Mouse (Mus musculus) liver, adult 2 months (tissue): ENCODE results near the gene Cpxm2. TPM values are rescaled to one million over a fixed set of nuclear protein-coding genes. Genes with fewer than 3 reads are reported as not detected.

Experiments
- DNase-seq: peaks from one replicate; pipeline ENCODE4 v3.0.0-alpha.2; 2011; ENCODE audit warnings: low read depth, low spot score; ENCODE audit errors: extremely low read depth
- H3K27ac ChIP-seq: fragments of 200-500 bp; replicated peaks from 2 replicates; pipeline ENCODE4 v1.5.1; 2012; ENCODE audit warnings: low read depth, mild to moderate bottlenecking, control low read depth, inconsistent platforms, low read length; ENCODE audit not compliant: insufficient read depth
- H3K27me3 ChIP-seq: fragments of 200-500 bp; 2 replicates; pipeline ENCODE4 v1.6.1; 2012; ENCODE audit warnings: mild to moderate bottlenecking, moderate library complexity, low read length, inconsistent platforms; ENCODE audit not compliant: control insufficient read depth, insufficient read depth
- H3K36me3 ChIP-seq: fragments of 200-500 bp; 2 replicates; pipeline ENCODE4 v1.6.1; 2012; ENCODE audit warnings: low read length, inconsistent platforms; ENCODE audit not compliant: control insufficient read depth, insufficient read depth
- H3K4me1 ChIP-seq: fragments of 200-500 bp; 2 replicates; pipeline ENCODE4 v1.6.1; 2011; ENCODE audit warnings: low read length; ENCODE audit not compliant: control insufficient read depth, insufficient read depth
- H3K4me3 ChIP-seq: fragments of 200-500 bp; 2 replicates; pipeline ENCODE4 v1.5.1; 2011; ENCODE audit warnings: low read depth, mild to moderate bottlenecking, control low read depth, low read length, moderate library complexity; ENCODE audit not compliant: insufficient read depth
- H3K79me2 ChIP-seq: fragments of 200-500 bp; 2 replicates; pipeline ENCODE4 v1.6.1; 2012; ENCODE audit warnings: inconsistent platforms, mild to moderate bottlenecking, low read length, moderate library complexity; ENCODE audit not compliant: control insufficient read depth, insufficient read depth
- H3K9ac ChIP-seq: fragments of 200-500 bp; 2 replicates; pipeline ENCODE4 v1.6.1; 2012; ENCODE audit warnings: low read depth, mild to moderate bottlenecking, control low read depth, inconsistent platforms, low read length
- CTCF ChIP-seq: fragments of 200-500 bp; IDR thresholded peaks from 2 replicates; pipeline ENCODE4 v1.5.1; 2011; ENCODE audit warnings: low read depth, low read length, control low read depth
- POLR2A ChIP-seq: fragments of 200-500 bp; IDR thresholded peaks from 2 replicates; pipeline ENCODE4 v1.6.1; 2011; ENCODE audit warnings: low read length, control low read depth; ENCODE audit not compliant: insufficient read depth; ENCODE audit errors: extremely low read depth
- WGBS: fragments of 180-500 bp; shearing (Covaris S2); methylation state at CpG from one replicate; pipeline ENCODE4 v1.1.7; 2018; 5-methylcytosine and 5-hydroxymethylcytosine counted together
- polyA plus RNA-seq: library from polyadenylated mRNA; depleted of rRNA; stranded (reverse); fragments of >200 nt; gene quantifications from 2 replicates; pipeline ENCODE4 v1.2.3, GENCODE M21; 2012
- total RNA-seq: library from RNA; depleted of rRNA; stranded (reverse); fragments of >200 nt; gene quantifications from 2 replicates; pipeline ENCODE4 v1.2.3, GENCODE M21; 2014

The Cpxm2 gene
- total and polyA plus RNA-seq, 2 experiments, result 0.21 to 0.74 TPM

DNA sequence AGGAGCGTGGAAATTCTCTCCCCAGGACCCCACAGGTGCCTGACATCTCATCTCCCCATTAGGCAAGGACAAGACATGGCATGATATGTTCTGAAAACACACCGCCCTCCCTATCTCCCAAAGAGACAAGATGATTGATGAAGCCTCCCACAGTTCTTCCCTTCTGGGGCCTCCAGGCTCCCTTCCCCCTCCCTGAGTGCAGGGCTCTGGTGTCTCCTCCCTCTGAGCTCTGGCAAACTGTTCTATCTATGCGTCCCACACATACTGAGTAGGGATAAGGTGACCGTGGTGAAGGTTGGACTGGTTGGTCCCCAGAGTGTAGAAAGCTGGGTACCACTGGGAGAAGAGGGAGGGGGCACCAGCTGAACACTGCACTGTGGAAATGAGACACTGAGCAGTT lies 56.1 kb downstream of the Cpxm2 start:
- no peaks in the 10 kb centered on the region for H3K79me2 ChIP-seq
- no peak overlapping the region for H3K9ac ChIP-seq
- H3K4me1 ChIP-seq, result no peaks in the 10 kb centered on the region
- H3K27me3 ChIP-seq, result no peaks in the 10 kb centered on the region
- TF ChIP-seq CTCF (no peak), POLR2A (no peak)
- H3K4me3 ChIP-seq, result no peak overlapping the region
- 62% methylated on average over 4 of the region's 4 CpGs for WGBS
- DNase-seq, result no peak
- no peak overlapping the region for H3K27ac ChIP-seq
- no peaks in the 10 kb centered on the region for H3K36me3 ChIP-seq

DNA sequence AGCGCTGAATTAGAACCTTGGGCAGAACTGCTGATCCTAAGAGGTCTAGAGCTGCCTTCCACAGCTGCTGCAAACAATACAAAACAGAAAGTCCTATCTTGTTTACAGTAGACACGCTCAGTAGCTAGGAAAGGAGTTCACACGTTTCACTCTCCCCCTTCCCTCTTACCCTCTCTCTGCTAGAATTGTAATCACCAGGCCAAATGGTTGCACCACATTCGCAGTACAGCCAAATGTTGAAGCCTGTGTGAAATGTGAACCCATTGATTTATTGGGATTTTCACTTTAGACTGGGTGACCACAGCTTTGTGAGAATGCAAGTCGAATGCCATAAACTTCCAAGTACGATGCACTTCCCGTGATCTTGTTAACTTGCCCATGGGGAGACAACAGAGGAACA lies 59.9 kb downstream of the Cpxm2 start:
- Histone ChIP-seq H3K27ac (no peak overlapping the region), H3K79me2 (no peaks in the 10 kb centered on the region), H3K27me3 (no peaks in the 10 kb centered on the region), H3K9ac (no peak overlapping the region), H3K36me3 (no peaks in the 10 kb centered on the region), H3K4me3 (no peak overlapping the region), H3K4me1 (no peaks in the 10 kb centered on the region)
- 67% methylated on average over 7 of the region's 7 CpGs for WGBS
- TF ChIP-seq CTCF, result no peak
- no peak for TF ChIP-seq POLR2A
- DNase-seq, result no peak

DNA sequence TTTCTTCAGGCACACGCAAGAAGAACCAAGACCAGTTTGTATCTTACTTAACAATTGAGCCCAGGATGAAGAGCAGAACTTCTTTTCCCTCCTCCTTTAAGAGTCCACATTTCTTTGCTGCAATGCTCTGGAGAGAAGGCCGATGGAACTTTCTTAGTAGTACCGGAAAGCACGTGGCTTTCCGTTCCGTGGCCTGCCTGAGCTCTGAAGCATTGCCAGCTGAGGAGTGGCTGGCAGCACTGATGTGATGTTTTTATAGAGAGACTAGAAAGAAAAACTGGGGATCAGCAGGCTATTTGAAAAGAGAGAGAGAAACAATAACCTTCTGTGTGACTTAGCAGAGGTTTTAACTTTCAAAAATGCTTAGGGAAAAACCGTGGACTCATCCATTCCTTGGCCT lies 63.0 kb downstream of the Cpxm2 start:
- H3K27me3 ChIP-seq, result no peaks in the 10 kb centered on the region
- H3K4me3 ChIP-seq, result no peak overlapping the region
- no peaks in the 10 kb centered on the region for H3K4me1 ChIP-seq
- TF ChIP-seq POLR2A (no peak), CTCF (no peak)
- no peak overlapping the region for H3K27ac ChIP-seq
- WGBS, result 88% methylated on average over 7 of the region's 7 CpGs
- no peaks in the 10 kb centered on the region for H3K79me2 ChIP-seq
- no peaks in the 10 kb centered on the region for H3K36me3 ChIP-seq
- no peak for DNase-seq
- no peak overlapping the region for H3K9ac ChIP-seq

DNA sequence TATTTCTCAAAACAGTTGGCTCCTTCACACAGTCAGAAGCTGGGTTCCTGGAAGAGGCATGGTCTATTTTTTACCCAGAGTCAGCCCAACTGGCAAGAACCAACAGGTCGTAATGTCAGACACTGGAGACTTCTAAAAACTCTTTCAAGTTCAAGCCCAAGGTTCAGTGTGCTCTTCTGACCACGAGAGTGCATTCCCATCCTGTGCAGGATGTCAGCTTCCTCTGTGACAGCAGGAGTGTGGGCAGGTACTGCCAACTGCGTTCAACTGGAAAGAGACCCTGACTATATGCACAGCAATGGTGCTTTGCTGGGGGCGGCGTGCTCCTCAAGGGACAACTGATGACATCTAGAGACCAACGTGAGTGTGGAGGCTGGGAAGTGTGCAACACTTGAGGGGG lies 65.9 kb downstream of the Cpxm2 start:
- TF ChIP-seq POLR2A (no peak), CTCF (no peak)
- H3K4me1 ChIP-seq, result no peaks in the 10 kb centered on the region
- H3K4me3 ChIP-seq, result no peak overlapping the region
- H3K27me3 ChIP-seq, result no peaks in the 10 kb centered on the region
- no peak overlapping the region for H3K27ac ChIP-seq
- no peaks in the 10 kb centered on the region for H3K79me2 ChIP-seq
- no peaks in the 10 kb centered on the region for H3K36me3 ChIP-seq
- no peak overlapping the region for H3K9ac ChIP-seq
- WGBS, result 73% methylated on average over 6 of the region's 6 CpGs
- DNase-seq, result no peak

DNA sequence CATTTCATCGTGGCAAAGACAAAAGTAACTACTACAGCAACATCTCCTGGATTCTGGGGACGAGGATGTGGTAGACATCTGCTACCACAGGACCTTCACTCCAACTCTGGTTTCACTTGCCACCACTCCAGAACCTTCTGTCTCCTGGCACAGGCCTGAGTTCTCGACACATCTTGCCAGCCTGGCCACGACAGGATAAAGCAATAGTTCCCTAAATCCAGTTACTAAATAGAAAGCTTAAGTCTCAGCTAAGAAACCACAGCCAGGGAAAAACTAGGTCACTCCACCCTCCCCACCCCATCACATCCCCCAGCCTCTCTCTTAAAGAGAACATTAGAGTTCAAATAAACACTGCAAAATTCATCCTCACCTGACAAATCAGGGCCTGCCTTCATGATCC lies 66.4 kb downstream of the Cpxm2 start:
- Histone ChIP-seq H3K27me3 (no peaks in the 10 kb centered on the region), H3K27ac (no peak overlapping the region), H3K36me3 (no peaks in the 10 kb centered on the region), H3K4me1 (no peaks in the 10 kb centered on the region), H3K9ac (no peak overlapping the region), H3K4me3 (no peak overlapping the region), H3K79me2 (no peaks in the 10 kb centered on the region)
- no peak for TF ChIP-seq POLR2A
- no peak for TF ChIP-seq CTCF
- WGBS, result 55% methylated on average over 4 of the region's 4 CpGs
- DNase-seq, result no peak

DNA sequence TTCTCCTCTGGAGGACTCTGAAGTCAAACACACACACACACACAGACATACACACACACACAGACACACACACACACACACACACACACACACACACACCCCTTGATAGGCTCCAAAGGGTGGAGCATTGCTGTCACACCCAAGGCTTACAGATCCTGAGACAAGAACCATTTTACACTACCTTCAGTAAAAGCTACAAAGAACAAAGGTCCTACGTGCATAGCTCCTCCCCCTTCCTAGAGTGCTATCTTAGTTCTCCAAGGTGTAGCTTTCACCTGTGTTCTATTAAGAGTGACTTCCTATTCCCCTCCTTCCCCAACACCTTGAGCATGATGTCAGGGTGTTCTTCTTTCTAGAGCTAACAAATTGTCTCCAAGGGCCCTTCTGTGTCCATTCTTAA lies 78.7 kb downstream of the Cpxm2 start:
- Histone ChIP-seq H3K4me1 (no peaks in the 10 kb centered on the region), H3K79me2 (no peaks in the 10 kb centered on the region), H3K9ac (no peak overlapping the region), H3K4me3 (no peak overlapping the region), H3K27ac (no peak overlapping the region), H3K27me3 (no peaks in the 10 kb centered on the region), H3K36me3 (no peaks in the 10 kb centered on the region)
- TF ChIP-seq POLR2A (no peak), CTCF (no peak)
- WGBS, result 54% methylated on average over 1 of the region's 1 CpGs
- DNase-seq, result no peak
